Mouse (Mus musculus): ENCODE data around the gene Cops9. TPM values are rescaled to one million over a fixed set of nuclear protein-coding genes. Genes with fewer than 3 reads are reported as not detected.

Gene Cops9
- 271 TPM for polyA plus RNA-seq (2017; shearing (Covaris generic))

GRCm38 (mm10) chr1:92641514-92642272, at the start of gene Cops9:
Gene Cops9, minus strand, starts transcription at chr1:92641985.

GRCm38 (mm10) chr1:92648673-92649072, 6.9 kb upstream of the Cops9 start, which contains the start of gene Otos:
Gene Otos, minus strand, starts transcription at chr1:92648841.

GRCm38 (mm10) chr1:92617488-92617887, 24.3 kb downstream of the Cops9 start, which contains the start of gene Olfr12:
Gene Olfr12, plus strand, starts transcription at chr1:92617788.

GRCm38 (mm10) chr1:92605482-92605881, 36.3 kb downstream of the Cops9 start, which contains the start of gene Olfr1410:
Gene Olfr1410, plus strand, starts transcription at chr1:92605782.

GRCm38 (mm10) chr1:92594111-92594510, 47.7 kb downstream of the Cops9 start, which contains the start of gene Olfr1411:
Gene Olfr1411, plus strand, starts transcription at chr1:92594411.

Other genes with a start within 250 kb of the Cops9 start
- gene Ndufa10, start 168.1 kb downstream of the Cops9 start, polyA plus RNA-seq (2017; shearing (Covaris generic)): 239 TPM
- gene Olfr1416, start 156.9 kb downstream of the Cops9 start, polyA plus RNA-seq (2017; shearing (Covaris generic)): not detected
- gene Olfr1415, start 145.9 kb downstream of the Cops9 start, polyA plus RNA-seq (2017; shearing (Covaris generic)): not detected
- not detected for gene Olfr1414, start 123.3 kb downstream of the Cops9 start, polyA plus RNA-seq (2017; shearing (Covaris generic))
- not detected for gene Olfr1413, start 70.7 kb downstream of the Cops9 start, polyA plus RNA-seq (2017; shearing (Covaris generic))
- gene Olfr1412, start 56.2 kb downstream of the Cops9 start, polyA plus RNA-seq (2017; shearing (Covaris generic)): not detected
- gene Olfr1411, start 47.6 kb downstream of the Cops9 start, polyA plus RNA-seq (2017; shearing (Covaris generic)): not detected
- gene Olfr1410, start 36.2 kb downstream of the Cops9 start, polyA plus RNA-seq (2017; shearing (Covaris generic)): not detected
- not detected for gene Olfr12, start 24.2 kb downstream of the Cops9 start, polyA plus RNA-seq (2017; shearing (Covaris generic))
- 1.7 TPM for gene Otos, start 6.9 kb upstream of the Cops9 start, polyA plus RNA-seq (2017; shearing (Covaris generic))
- gene Gpc1, start 189.7 kb upstream of the Cops9 start, polyA plus RNA-seq (2017; shearing (Covaris generic)): 0.68 TPM

Data from CD4-positive, CD25-positive, alpha-beta regulatory T cell, adult 9 weeks (primary cell).